Mouse (Mus musculus): ENCODE results near the gene Shroom2. TPM values are rescaled to one million over a fixed set of nuclear protein-coding genes. Genes with fewer than 3 reads are reported as not detected.

Shroom2 gene
- polyA plus RNA-seq, 1 experiment from 2014 or later, result 5.0 TPM

DNA sequence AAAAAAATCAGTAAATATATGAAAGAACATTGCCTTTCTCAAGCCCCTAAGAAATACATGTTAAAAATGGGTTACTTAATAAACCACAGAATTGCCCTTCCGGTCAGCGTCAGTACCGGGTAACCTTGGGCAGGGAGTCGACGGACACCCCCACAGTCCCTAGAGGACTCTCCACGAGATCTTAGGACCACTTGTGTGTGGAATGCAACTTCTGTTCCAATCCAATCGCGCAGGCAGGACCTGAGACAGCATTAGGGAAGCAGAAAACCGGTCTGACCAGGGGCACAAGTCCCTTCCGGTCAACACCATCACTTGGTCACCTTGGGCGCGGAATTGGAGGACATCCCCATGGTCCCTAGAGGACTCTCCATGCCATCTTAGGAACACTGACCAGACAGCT is 133.9 kb downstream of the Shroom2 start:
- Histone ChIP-seq H3K4me1 (no peaks in the 10 kb centered on the region), H3K9ac (no peak overlapping the region), H3K27me3 (replicated peaks) (no peaks in the 10 kb centered on the region), H3K9me3 (no peaks in the 10 kb centered on the region), H3K27ac (no peak overlapping the region), H3K4me3 (replicated peaks) (no peak overlapping the region), H3K4me2 (no peak overlapping the region), H3K36me3 (no peaks in the 10 kb centered on the region)
- 90% methylated on average over 12 of the region's 12 CpGs for WGBS
- ATAC-seq (ENCODE audit: insufficient read depth, low FRiP score, low read depth), result no peak

DNA sequence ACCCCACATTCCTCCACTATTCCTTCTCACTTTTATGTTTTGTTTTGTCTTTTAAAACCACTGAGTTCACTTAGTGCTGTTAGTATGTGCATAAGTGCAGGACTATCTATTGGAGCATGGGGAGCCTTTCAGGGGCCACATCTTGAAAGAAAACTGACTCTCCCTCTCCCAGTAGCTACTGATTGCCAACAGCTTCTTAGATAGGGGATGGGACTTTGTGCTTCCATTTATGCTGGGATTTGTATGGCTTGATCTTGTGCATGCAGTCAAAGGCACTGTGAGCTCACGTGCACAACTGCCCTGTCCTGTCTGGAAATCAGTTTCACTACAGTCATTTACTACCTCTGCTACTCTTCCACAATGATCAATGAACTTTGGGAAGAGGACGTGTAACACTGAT is 147.9 kb downstream of the Shroom2 start:
- H3K36me3 ChIP-seq, result no peaks in the 10 kb centered on the region
- WGBS, result 76% methylated on average over 2 of the region's 2 CpGs
- no peak overlapping the region for H3K4me2 ChIP-seq
- ATAC-seq (ENCODE audit: insufficient read depth, low FRiP score, low read depth), result no peak
- no peak overlapping the region for H3K9ac ChIP-seq
- H3K9me3 ChIP-seq, result no peaks in the 10 kb centered on the region
- no peaks in the 10 kb centered on the region for H3K27me3 ChIP-seq (replicated peaks)
- H3K4me3 ChIP-seq (replicated peaks), result no peak overlapping the region
- H3K4me1 ChIP-seq, result no peaks in the 10 kb centered on the region
- H3K27ac ChIP-seq, result no peak overlapping the region

DNA sequence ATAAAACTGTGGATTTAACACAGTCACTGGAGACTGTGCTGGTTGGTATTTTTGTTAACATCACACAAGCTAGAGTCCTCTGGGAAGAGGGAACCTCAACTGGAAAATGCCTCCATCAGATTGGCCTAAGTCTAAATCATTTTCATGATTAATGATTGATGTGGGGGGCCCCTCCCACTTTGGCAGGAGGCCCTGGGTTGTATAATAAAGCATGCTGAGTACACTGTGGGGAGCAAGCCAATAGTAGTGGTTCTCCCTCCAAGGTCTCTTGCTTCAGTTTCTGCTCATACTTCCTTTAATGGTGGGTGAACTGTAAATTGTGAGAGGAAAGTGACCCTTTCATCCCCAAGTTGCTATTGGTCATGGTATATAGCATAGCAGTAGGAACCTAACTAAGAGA is 148.3 kb downstream of the Shroom2 start:
- Histone ChIP-seq H3K4me3 (replicated peaks) (no peak overlapping the region), H3K27ac (no peak overlapping the region), H3K9ac (no peak overlapping the region), H3K4me2 (no peak overlapping the region), H3K36me3 (no peaks in the 10 kb centered on the region), H3K4me1 (no peaks in the 10 kb centered on the region), H3K27me3 (replicated peaks) (no peaks in the 10 kb centered on the region), H3K9me3 (no peaks in the 10 kb centered on the region)
- no peak for ATAC-seq (ENCODE audit: insufficient read depth, low FRiP score, low read depth)

- Histone ChIP-seq H3K9me3 (no peaks in the 10 kb centered on the region), H3K36me3 (no peaks in the 10 kb centered on the region), H3K27me3 (replicated peaks) (no peaks in the 10 kb centered on the region), H3K4me1 (no peaks in the 10 kb centered on the region), H3K4me3 (replicated peaks) (no peak overlapping the region), H3K27ac (no peak overlapping the region), H3K9ac (no peak overlapping the region), H3K4me2 (no peak overlapping the region)
- no peak for ATAC-seq (ENCODE audit: insufficient read depth, low FRiP score, low read depth)
- WGBS, result 71% methylated on average over 1 of the region's 1 CpGs
Observed at GRCm38 (mm10) chrX:152618464-152618863, 150.8 kb downstream of the Shroom2 start.

DNA sequence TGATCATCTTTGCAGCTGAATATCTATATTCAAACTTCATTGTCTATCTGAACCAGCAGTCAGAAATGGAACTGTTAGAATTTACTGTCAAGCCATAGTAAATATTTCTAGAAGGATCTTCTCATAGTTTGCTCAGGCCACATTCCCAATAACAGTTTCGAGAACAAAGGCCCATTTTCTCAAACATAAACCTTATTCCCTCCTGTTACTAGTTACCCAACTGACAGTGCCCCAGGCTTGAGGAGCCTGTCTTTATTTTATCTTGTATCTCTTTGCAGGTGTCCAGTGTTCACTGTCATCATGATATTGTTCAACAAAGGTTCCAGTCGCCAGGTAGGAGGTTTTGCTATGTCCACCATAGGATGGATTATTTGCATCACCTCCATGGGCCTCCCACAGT is 206.2 kb downstream of the Shroom2 start, which contains the start of gene Cldn34a:
Gene Cldn34a (plus strand): TSS at position 301 of the 400 bp plus-strand sequence.
- 77% methylated on average over 2 of the region's 2 CpGs for WGBS
- Histone ChIP-seq H3K9ac (no peak within 1 kb of the TSS), H3K9me3 (no peaks in the 10 kb centered on the region), H3K36me3 (no peaks in the 10 kb centered on the region), H3K27ac (no peak within 1 kb of the TSS), H3K4me2 (no peak within 1 kb of the TSS), H3K27me3 (replicated peaks) (no peaks in the 10 kb centered on the region), H3K4me1 (no peaks in the 10 kb centered on the region), H3K4me3 (replicated peaks) (no peak within 1 kb of the TSS)
- ATAC-seq (ENCODE audit: insufficient read depth, low FRiP score, low read depth), result no peak

Other genes starting within 250 kb of the Shroom2 start
- not detected in 2 replicates for gene Cldn34a, start 206.1 kb downstream of the Shroom2 start, polyA plus RNA-seq (2015; fragmentation: Nextera tagmentation; extraction: Ambion mirVana)
- 0.13 and 0.21 TPM in 2 replicates for gene Gpr143, start 12.5 kb upstream of the Shroom2 start, polyA plus RNA-seq (2015; fragmentation: Nextera tagmentation; extraction: Ambion mirVana)
- 1.1 and 1.2 TPM in 2 replicates for gene Usp51, start 237.0 kb upstream of the Shroom2 start, polyA plus RNA-seq (2015; fragmentation: Nextera tagmentation; extraction: Ambion mirVana)

Measured in stomach, embryonic 15.5 days (tissue).